Mouse (Mus musculus) liver, postnatal 0 days (tissue): ENCODE data around the gene Gdf15. TPM values are rescaled to one million over a fixed set of nuclear protein-coding genes. Genes with fewer than 3 reads are reported as not detected.
A peak's percentile ranks its signal among the peaks of the same experiment; 100 is the strongest.

Experiments
- ATAC-seq: fragments of 200-750 bp; cut with Nextera tagmentation; 2 replicates; pipeline ENCODE4 v1.8.0; 2017; ENCODE audit warnings: mild to moderate bottlenecking, moderate library complexity
- DNase-seq: peaks from one replicate; pipeline ENCODE4 v3.0.0-alpha.2; 2016
- H3K27ac ChIP-seq: fragments of 300-500 bp; sonication (generic); 2 replicates; pipeline ENCODE4 v1.5.1; 2014; ENCODE audit warnings: antibody characterized with exemption, moderate library complexity, mild to moderate bottlenecking, low read depth
- H3K27me3 ChIP-seq: fragments of 300-500 bp; sonication (generic); 2 replicates; pipeline ENCODE4 v1.6.1; 2014; ENCODE audit warnings: low read length, control low read depth, mixed read lengths; ENCODE audit not compliant: insufficient read depth
- H3K36me3 ChIP-seq: fragments of 300-500 bp; sonication (generic); replicated peaks from 2 replicates; pipeline ENCODE4 v1.6.1; 2014; ENCODE audit warnings: mild to moderate bottlenecking, control low read depth, low read length, moderate library complexity, mixed read lengths; ENCODE audit not compliant: insufficient read depth
- H3K4me1 ChIP-seq: fragments of 300-500 bp; sonication (generic); 2 replicates; pipeline ENCODE4 v1.6.1; 2014; ENCODE audit warnings: antibody characterized with exemption, mild to moderate bottlenecking, control low read depth; ENCODE audit not compliant: insufficient read depth
- H3K4me2 ChIP-seq: fragments of 300-500 bp; sonication (generic); 2 replicates; pipeline ENCODE4 v1.6.1; 2014; ENCODE audit warnings: low read depth, mild to moderate bottlenecking, low read length, moderate library complexity, mixed read lengths
- H3K4me3 ChIP-seq: fragments of 300-500 bp; sonication (generic); 2 replicates; pipeline ENCODE4 v1.5.1; 2014; ENCODE audit warnings: low read depth, low read length
- H3K9ac ChIP-seq: fragments of 300-500 bp; sonication (generic); replicated peaks from 2 replicates; pipeline ENCODE4 v1.6.1; 2014; ENCODE audit warnings: mild to moderate bottlenecking, moderate library complexity
- H3K9me3 ChIP-seq: fragments of 300-500 bp; sonication (generic); 2 replicates; pipeline ENCODE4 v1.6.1; 2016; ENCODE audit warnings: mild to moderate bottlenecking, control low read depth, low read length, mixed read lengths
- CTCF ChIP-seq: sonication (generic); IDR thresholded peaks from 2 replicates; pipeline ENCODE4 v1.5.1; 2016; ENCODE audit warnings: antibody characterized with exemption, low read depth
- EP300 ChIP-seq: IDR thresholded peaks from 2 replicates; pipeline ENCODE4 v1.6.1; 2016; ENCODE audit warnings: antibody characterized with exemption, low read depth, mild to moderate bottlenecking
- WGBS: fragments of 180-500 bp; shearing (Covaris S2); extraction: QIAGEN DNeasy Blood & Tissue Kit; methylation state at CpG from one replicate; pipeline ENCODE4 v1.1.7; 2014; ENCODE audit not compliant: insufficient replicate concordance; 5-methylcytosine and 5-hydroxymethylcytosine counted together
- polyA plus RNA-seq: library from polyadenylated mRNA; unstranded; fragments of >200 nt; fragmentation: Nextera tagmentation; extraction: Ambion mirVana; gene quantifications from 2 replicates; pipeline ENCODE4 v1.2.1, GENCODE M21; 2015

The Gdf15 gene
- polyA plus RNA-seq, 1 experiment from 2014 or later: 2.1 TPM

- DNase-seq: no peak
Observed at GRCm38 (mm10) chr8:70600473-70601270, 31.6 kb downstream of the Gdf15 start.

GRCm38 (mm10) chr8:70599507-70600290 lies 32.6 kb downstream of the Gdf15 start:
- 81% methylated on average over 12 of the region's 12 CpGs for WGBS
- no peaks in the 10 kb centered on the region for H3K27me3 ChIP-seq
- ATAC-seq: no peak

More at GRCm38 (mm10) chr8:70600473-70601270, 31.6 kb downstream of the Gdf15 start:
- H3K4me1 ChIP-seq: peaks cover 20% of the 10 kb centered on the region
- 45% methylated on average over 8 of the region's 10 CpGs for WGBS
- no peaks in the 10 kb centered on the region for H3K9me3 ChIP-seq
- no peak overlapping the region for H3K4me3 ChIP-seq
- H3K36me3 ChIP-seq: peaks cover 8% of the 10 kb centered on the region; the same call in 1 of the 2 replicates
- peak overlapping the region; percentile 44; the same call in 1 of the 2 replicates for H3K27ac ChIP-seq
- no peaks in the 10 kb centered on the region for H3K27me3 ChIP-seq
- no peak for TF ChIP-seq EP300
- TF ChIP-seq CTCF: no peak
- no peak overlapping the region; the same call in 1 of the 2 replicates for H3K9ac ChIP-seq
- peak overlapping the region; percentile 57 for H3K4me2 ChIP-seq
- ATAC-seq: peak; percentile 7; the same call in 1 of the 2 replicates

GRCm38 (mm10) chr8:70598722-70599121 lies 33.5 kb downstream of the Gdf15 start:
- DNase-seq (no peak), ATAC-seq (no peak)
- H3K4me3 ChIP-seq: no peak overlapping the region
- H3K4me2 ChIP-seq: 0 out of 2 replicates have a peak overlapping the region, but pooled peaks have one; percentile 66
- no peak overlapping the region for H3K9ac ChIP-seq
- no peaks in the 10 kb centered on the region for H3K9me3 ChIP-seq
- TF ChIP-seq EP300 (no peak), CTCF (no peak)
- no peaks in the 10 kb centered on the region for H3K27me3 ChIP-seq
- 61% methylated on average over 10 of the region's 10 CpGs for WGBS
- H3K4me1 ChIP-seq: peaks cover 34% of the 10 kb centered on the region
- H3K27ac ChIP-seq: no peak overlapping the region
- peaks cover 8% of the 10 kb centered on the region; the same call in 1 of the 2 replicates for H3K36me3 ChIP-seq

More at GRCm38 (mm10) chr8:70599507-70600290, 32.6 kb downstream of the Gdf15 start:
- TF ChIP-seq CTCF (no peak), EP300 (no peak)
- Histone ChIP-seq H3K4me2 (no peak overlapping the region), H3K9ac (no peak overlapping the region), H3K36me3 (peaks cover 8% of the 10 kb centered on the region; the same call in 1 of the 2 replicates), H3K4me3 (no peak overlapping the region), H3K27ac (no peak overlapping the region), H3K4me1 (peaks cover 28% of the 10 kb centered on the region), H3K9me3 (no peaks in the 10 kb centered on the region)
- no peak for DNase-seq

DNA sequence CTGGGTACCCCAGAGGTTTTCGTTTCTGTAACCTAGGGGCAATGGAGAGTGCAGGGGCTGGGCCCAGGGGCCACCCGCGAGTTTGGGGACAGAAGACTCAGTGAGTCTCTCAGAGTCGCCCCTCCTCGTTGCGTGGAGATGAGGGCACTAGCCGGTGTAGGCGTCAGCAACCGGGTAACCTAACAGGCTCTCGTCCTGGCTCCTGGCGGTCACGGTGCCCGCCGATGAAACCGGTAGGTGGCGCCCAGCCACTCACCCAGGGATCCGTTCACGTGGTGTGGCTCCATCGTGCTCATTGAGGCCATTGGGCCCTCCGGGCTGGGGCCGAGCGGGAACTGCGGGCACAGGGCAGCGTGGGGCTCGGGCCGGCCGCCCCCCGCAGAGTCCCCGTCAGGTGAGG lies 34.0 kb downstream of the Gdf15 start:
- Histone ChIP-seq H3K9ac (peak overlapping the region; percentile 41; the same call in 1 of the 2 replicates), H3K27ac (no peak overlapping the region), H3K4me3 (peak overlapping the region; percentile 19; the same call in 1 of the 2 replicates), H3K4me2 (peak overlapping the region; percentile 66), H3K4me1 (peaks cover 39% of the 10 kb centered on the region), H3K9me3 (no peaks in the 10 kb centered on the region), H3K36me3 (peaks cover 8% of the 10 kb centered on the region; the same call in 1 of the 2 replicates), H3K27me3 (no peaks in the 10 kb centered on the region)
- DNase-seq (peak; percentile 84), ATAC-seq (peak; percentile 20; the same call in 1 of the 2 replicates)
- TF ChIP-seq CTCF (peak; percentile 84), EP300 (no peak)
- 29% methylated on average over 29 of the region's 29 CpGs for WGBS

DNA sequence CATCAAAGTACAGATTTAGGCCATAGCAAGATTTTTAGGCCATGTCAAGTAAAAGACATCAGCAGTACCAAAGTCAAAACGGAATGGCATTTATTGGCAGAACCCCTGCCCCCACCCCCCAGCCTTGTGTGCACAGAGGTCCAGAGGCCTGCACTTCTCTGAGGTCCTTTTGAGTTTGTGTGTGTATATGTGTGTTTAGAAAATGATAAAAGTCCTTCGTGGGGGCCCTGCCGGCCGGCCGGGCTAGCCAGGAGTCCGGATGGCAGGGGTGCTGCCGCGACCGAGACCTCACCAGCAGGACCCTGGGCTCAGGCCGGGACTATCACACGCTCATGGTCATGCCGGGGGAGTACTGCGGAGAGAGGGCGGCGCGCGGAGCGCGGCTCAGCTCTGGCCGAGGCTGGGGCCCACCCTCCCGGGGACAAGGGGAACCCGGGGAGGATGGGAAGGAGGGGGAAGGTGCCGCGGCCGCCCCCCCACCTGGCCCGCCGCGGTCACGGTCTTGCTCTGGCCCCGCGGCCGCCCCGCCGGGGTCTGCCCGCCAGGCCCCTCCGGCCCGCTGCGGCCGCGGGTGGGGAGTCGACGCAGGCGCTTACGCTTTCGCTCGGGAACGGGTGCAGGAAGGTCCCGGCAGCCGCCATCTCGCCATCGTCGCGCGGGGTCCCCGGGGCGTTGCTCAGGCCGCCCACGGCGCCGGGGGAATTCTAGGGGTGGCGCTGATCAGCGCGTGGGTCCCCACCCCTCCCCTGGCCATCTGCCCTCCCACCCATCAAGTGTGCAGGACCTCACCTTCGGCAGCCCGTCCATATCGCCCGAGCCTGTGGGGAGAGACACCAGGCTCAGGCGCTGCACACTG lies 34.6 kb downstream of the Gdf15 start:
- no peak overlapping the region for H3K27ac ChIP-seq
- no peaks in the 10 kb centered on the region for H3K27me3 ChIP-seq
- no peak for TF ChIP-seq EP300
- no peak for TF ChIP-seq CTCF
- ATAC-seq: no peak
- peak overlapping the region; percentile 66 for H3K4me2 ChIP-seq
- H3K9ac ChIP-seq: peak overlapping the region; percentile 41; the same call in 1 of the 2 replicates
- peaks cover 39% of the 10 kb centered on the region for H3K4me1 ChIP-seq
- WGBS: 54% methylated on average over 56 of the region's 68 CpGs
- no peaks in the 10 kb centered on the region for H3K9me3 ChIP-seq
- no peak for DNase-seq
- peak overlapping the region; percentile 19; the same call in 1 of the 2 replicates for H3K4me3 ChIP-seq
- H3K36me3 ChIP-seq: peaks cover 8% of the 10 kb centered on the region; the same call in 1 of the 2 replicates
